Mouse (Mus musculus): ENCODE measurements at regions not wholly inside any gene's neighbourhood (a gene's known extent, or its start where the extent isn't known, plus 50 kb on each side); places are given as distances from the start of the nearest gene placed in this dataset.

- ATAC-seq, result no peak
- TF ChIP-seq CTCF (IDR thresholded peaks at IDR 0.05; ENCODE audit: low read depth), result no peak
Observed at GRCm38 (mm10) chr12:107404821-107405220, 83.6 kb upstream of the 3110018I06Rik start.

GRCm38 (mm10) chr12:107423923-107424322, 64.5 kb upstream of the 3110018I06Rik start:
- Histone ChIP-seq H3K4me3 (ENCODE audit: low read length) (no peak overlapping the region), H3K27ac (no peak overlapping the region), H3K36me3 (ENCODE audit: insufficient read depth, low read length) (no peaks in the 10 kb centered on the region), H3K27me3 (ENCODE audit: insufficient read depth, low read length) (no peaks in the 10 kb centered on the region), H3K4me1 (ENCODE audit: insufficient read depth, low read length) (no peaks in the 10 kb centered on the region), H3K9me3 (ENCODE audit: low read length) (no peaks in the 10 kb centered on the region), H3K4me2 (ENCODE audit: low read depth, low read length) (no peak overlapping the region), H3K9ac (replicated peaks; ENCODE audit: low read length) (no peak overlapping the region)
- TF ChIP-seq CTCF (IDR thresholded peaks at IDR 0.05; ENCODE audit: low read depth), result no peak
- DNase-seq (ENCODE audit: low spot score) (no peak), ATAC-seq (no peak)
- WGBS, result 88% methylated on average over 7 of the region's 7 CpGs

More at GRCm38 (mm10) chr12:107404821-107405220, 83.6 kb upstream of the 3110018I06Rik start:
- Histone ChIP-seq H3K4me1 (ENCODE audit: insufficient read depth, low read length) (no peaks in the 10 kb centered on the region), H3K4me3 (ENCODE audit: low read length) (no peak overlapping the region), H3K36me3 (ENCODE audit: insufficient read depth, low read length) (no peaks in the 10 kb centered on the region), H3K27ac (no peak overlapping the region), H3K27me3 (ENCODE audit: insufficient read depth, low read length) (no peaks in the 10 kb centered on the region), H3K4me2 (ENCODE audit: low read depth, low read length) (no peak overlapping the region), H3K9me3 (ENCODE audit: low read length) (no peaks in the 10 kb centered on the region), H3K9ac (replicated peaks; ENCODE audit: low read length) (no peak overlapping the region)
- WGBS, result 82% methylated on average over 10 of the region's 10 CpGs
- no peak for DNase-seq (ENCODE audit: low spot score)

GRCm38 (mm10) chr12:107438506-107438905, 49.9 kb upstream of the 3110018I06Rik start:
- TF ChIP-seq CTCF (IDR thresholded peaks at IDR 0.05; ENCODE audit: low read depth), result no peak
- WGBS, result 39% methylated on average over 4 of the region's 4 CpGs

More at GRCm38 (mm10) chr12:107438506-107438905, 49.9 kb upstream of the 3110018I06Rik start:
- Histone ChIP-seq H3K4me1 (ENCODE audit: insufficient read depth, low read length) (no peaks in the 10 kb centered on the region), H3K4me2 (ENCODE audit: low read depth, low read length) (no peak overlapping the region), H3K27ac (no peak overlapping the region), H3K9me3 (ENCODE audit: low read length) (no peaks in the 10 kb centered on the region), H3K27me3 (ENCODE audit: insufficient read depth, low read length) (no peaks in the 10 kb centered on the region), H3K9ac (replicated peaks; ENCODE audit: low read length) (no peak overlapping the region), H3K4me3 (ENCODE audit: low read length) (no peak overlapping the region), H3K36me3 (ENCODE audit: insufficient read depth, low read length) (no peaks in the 10 kb centered on the region)
- DNase-seq (ENCODE audit: low spot score) (no peak), ATAC-seq (no peak)

All from hindbrain, postnatal 0 days (tissue).